Mouse (Mus musculus): ENCODE data around the gene Rdh13. TPM values are rescaled to one million over a fixed set of nuclear protein-coding genes. Genes with fewer than 3 reads are reported as not detected.
"Not testable (repeated sequence)": the region's sequence is repeated elsewhere in the genome, so short reads cannot be mapped to it uniquely, and the experiment has no call there.

Rdh13 gene
- polyA plus RNA-seq, 1 experiment from 2014 or later, result 34.5 TPM

- Histone ChIP-seq H3K27me3 (replicated peaks; ENCODE audit: control insufficient read depth, insufficient read depth, low read length) (no peaks in the 10 kb centered on the region), H3K4me3 (ENCODE audit: low read depth, low read length) (no peak overlapping the region), H3K9me3 (ENCODE audit: control insufficient read depth, low read length) (no peaks in the 10 kb centered on the region), H3K4me1 (replicated peaks; ENCODE audit: control insufficient read depth, insufficient read depth, low read length) (no peaks in the 10 kb centered on the region), H3K36me3 (ENCODE audit: control insufficient read depth, insufficient read depth, low read length) (peaks cover 15% of the 10 kb centered on the region; the same call in 1 of the 2 replicates), H3K9ac (ENCODE audit: low read length) (no peak overlapping the region), H3K4me2 (ENCODE audit: low read length) (no peak overlapping the region), H3K27ac (ENCODE audit: low read depth) (no peak overlapping the region)
- no peak for DNase-seq (ENCODE audit: low spot score)
- no peak for ATAC-seq (replicated peaks; ENCODE audit: low FRiP score, low TSS enrichment, low read depth)
- WGBS, result 65% methylated on average over 4 of the region's 4 CpGs
Observed at GRCm38 (mm10) chr7:4420230-4420629, 25.2 kb downstream of the Rdh13 start.

GRCm38 (mm10) chr7:4419681-4420080 is 25.8 kb downstream of the Rdh13 start:
- 81% methylated on average over 6 of the region's 6 CpGs for WGBS
- Histone ChIP-seq H3K4me3 (ENCODE audit: low read depth, low read length) (no peak overlapping the region), H3K27ac (ENCODE audit: low read depth) (no peak overlapping the region), H3K9ac (ENCODE audit: low read length) (no peak overlapping the region), H3K4me2 (ENCODE audit: low read length) (no peak overlapping the region), H3K36me3 (ENCODE audit: control insufficient read depth, insufficient read depth, low read length) (peaks cover 11% of the 10 kb centered on the region; the same call in 1 of the 2 replicates), H3K4me1 (replicated peaks; ENCODE audit: control insufficient read depth, insufficient read depth, low read length) (no peaks in the 10 kb centered on the region), H3K27me3 (replicated peaks; ENCODE audit: control insufficient read depth, insufficient read depth, low read length) (no peaks in the 10 kb centered on the region), H3K9me3 (ENCODE audit: control insufficient read depth, low read length) (no peaks in the 10 kb centered on the region)
- ATAC-seq (replicated peaks; ENCODE audit: low FRiP score, low TSS enrichment, low read depth) (no peak), DNase-seq (ENCODE audit: low spot score) (no peak)

- H3K27me3 ChIP-seq (replicated peaks; ENCODE audit: control insufficient read depth, insufficient read depth, low read length); H3K4me3 ChIP-seq (ENCODE audit: low read depth, low read length); H3K9me3 ChIP-seq (ENCODE audit: control insufficient read depth, low read length); H3K27ac ChIP-seq (ENCODE audit: low read depth); H3K9ac ChIP-seq (ENCODE audit: low read length); DNase-seq (ENCODE audit: low spot score); H3K4me2 ChIP-seq (ENCODE audit: low read length); H3K36me3 ChIP-seq (ENCODE audit: control insufficient read depth, insufficient read depth, low read length); H3K4me1 ChIP-seq (replicated peaks; ENCODE audit: control insufficient read depth, insufficient read depth, low read length); ATAC-seq (replicated peaks; ENCODE audit: low FRiP score, low TSS enrichment, low read depth): not testable (repeated sequence)
- 96% methylated on average over 15 of the region's 15 CpGs for WGBS
Observed at GRCm38 (mm10) chr7:4412406-4412805, 33.0 kb downstream of the Rdh13 start.

GRCm38 (mm10) chr7:4397730-4398129 is 47.7 kb downstream of the Rdh13 start, which contains the start of gene Gp6:
Gene Gp6, minus strand, starts transcription at chr7:4397744.
- Histone ChIP-seq H3K9me3 (ENCODE audit: control insufficient read depth, low read length) (no peaks in the 10 kb centered on the region), H3K4me1 (replicated peaks; ENCODE audit: control insufficient read depth, insufficient read depth, low read length) (no peaks in the 10 kb centered on the region), H3K4me2 (ENCODE audit: low read length) (no peak within 1 kb of the TSS), H3K36me3 (ENCODE audit: control insufficient read depth, insufficient read depth, low read length) (no peaks in the 10 kb centered on the region), H3K9ac (ENCODE audit: low read length) (no peak within 1 kb of the TSS), H3K27me3 (replicated peaks; ENCODE audit: control insufficient read depth, insufficient read depth, low read length) (no peaks in the 10 kb centered on the region), H3K4me3 (ENCODE audit: low read depth, low read length) (no peak within 1 kb of the TSS), H3K27ac (ENCODE audit: low read depth) (no peak within 1 kb of the TSS)
- DNase-seq (ENCODE audit: low spot score) (no peak), ATAC-seq (replicated peaks; ENCODE audit: low FRiP score, low TSS enrichment, low read depth) (no peak)
- 86% methylated on average over 1 of the region's 1 CpGs for WGBS

Small RNAs within 50 kb of the gene (microRNA-seq; reads per million reads assigned to microRNA genes)
- 0.25 reads per million for gene Gm24605
- not detected for gene Gm24752
- gene Gm25349, result not detected

Other genes starting within 250 kb of the Rdh13 start
- gene Lilra5, start 207.9 kb downstream of the Rdh13 start, polyA plus RNA-seq (2014; fragmentation: Nextera tagmentation; extraction: Ambion mirVana), result 0.11 and 0.16 TPM in 2 replicates
- gene Ncr1, start 107.9 kb downstream of the Rdh13 start, polyA plus RNA-seq (2014; fragmentation: Nextera tagmentation; extraction: Ambion mirVana), result not detected in 2 replicates
- gene Gp6, start 47.9 kb downstream of the Rdh13 start, polyA plus RNA-seq (2014; fragmentation: Nextera tagmentation; extraction: Ambion mirVana), result 0.30 and 0.31 TPM in 2 replicates
- gene Eps8l1, start 15.0 kb upstream of the Rdh13 start, polyA plus RNA-seq (2014; fragmentation: Nextera tagmentation; extraction: Ambion mirVana), result 1.7 and 5.2 TPM in 2 replicates
- gene Ppp1r12c, start 56.0 kb upstream of the Rdh13 start, polyA plus RNA-seq (2014; fragmentation: Nextera tagmentation; extraction: Ambion mirVana), result 53.4 and 58.7 TPM in 2 replicates
- gene Tnnt1, start 70.7 kb upstream of the Rdh13 start, polyA plus RNA-seq (2014; fragmentation: Nextera tagmentation; extraction: Ambion mirVana), result 18.6 and 21.1 TPM in 2 replicates
- 1.5 and 1.7 TPM in 2 replicates for gene Tnni3, start 78.6 kb upstream of the Rdh13 start, polyA plus RNA-seq (2014; fragmentation: Nextera tagmentation; extraction: Ambion mirVana)
- gene Dnaaf3, start 86.8 kb upstream of the Rdh13 start, polyA plus RNA-seq (2014; fragmentation: Nextera tagmentation; extraction: Ambion mirVana), result 0.57 and 0.77 TPM in 2 replicates
- 5.6 and 6.7 TPM in 2 replicates for gene Syt5, start 101.9 kb upstream of the Rdh13 start, polyA plus RNA-seq (2014; fragmentation: Nextera tagmentation; extraction: Ambion mirVana)
- gene Ptprh, start 158.4 kb upstream of the Rdh13 start, polyA plus RNA-seq (2014; fragmentation: Nextera tagmentation; extraction: Ambion mirVana), result not detected in 2 replicates
- gene Tmem86b, start 185.8 kb upstream of the Rdh13 start, polyA plus RNA-seq (2014; fragmentation: Nextera tagmentation; extraction: Ambion mirVana), result 2.5 and 3.8 TPM in 2 replicates
- 7.3 and 8.5 TPM in 2 replicates for gene Ppp6r1, start 213.4 kb upstream of the Rdh13 start, polyA plus RNA-seq (2014; fragmentation: Nextera tagmentation; extraction: Ambion mirVana)
- 102 and 105 TPM in 2 replicates for gene Hspbp1, start 239.4 kb upstream of the Rdh13 start, polyA plus RNA-seq (2014; fragmentation: Nextera tagmentation; extraction: Ambion mirVana)
- 1.7 and 1.9 TPM in 2 replicates for gene Brsk1, start 245.0 kb upstream of the Rdh13 start, polyA plus RNA-seq (2014; fragmentation: Nextera tagmentation; extraction: Ambion mirVana)